Mouse (Mus musculus) testis, adult 2 months (tissue): ENCODE results near the gene Otop2.

ENCODE experiments used
- CTCF ChIP-seq: fragments of 200-500 bp; IDR thresholded peaks from 2 replicates; pipeline ENCODE4 v1.5.1; 2012; ENCODE audit warnings: low read depth, mild to moderate bottlenecking, inconsistent platforms, low read length, moderate library complexity; ENCODE audit not compliant: control insufficient read depth, insufficient read depth, insufficient replicate concordance
- POLR2A ChIP-seq: fragments of 200-500 bp; IDR thresholded peaks from 2 replicates; pipeline ENCODE4 v1.6.1; 2012; ENCODE audit warnings: low read depth, mild to moderate bottlenecking, inconsistent platforms, low read length, moderate library complexity; ENCODE audit not compliant: control insufficient read depth

- TF ChIP-seq POLR2A (no peak), CTCF (no peak)
Observed at GRCm38 (mm10) chr11:115319704-115320383, 12.9 kb downstream of the Otop2 start.
